Mouse (Mus musculus): ENCODE measurements around the gene Glis3. TPM values are rescaled to one million over a fixed set of nuclear protein-coding genes. Genes with fewer than 3 reads are reported as not detected.

Gene Glis3
- total RNA-seq, 4 experiments from 2014 or later, result 25.6 to 29.4 (median 26.0) TPM

DNA sequence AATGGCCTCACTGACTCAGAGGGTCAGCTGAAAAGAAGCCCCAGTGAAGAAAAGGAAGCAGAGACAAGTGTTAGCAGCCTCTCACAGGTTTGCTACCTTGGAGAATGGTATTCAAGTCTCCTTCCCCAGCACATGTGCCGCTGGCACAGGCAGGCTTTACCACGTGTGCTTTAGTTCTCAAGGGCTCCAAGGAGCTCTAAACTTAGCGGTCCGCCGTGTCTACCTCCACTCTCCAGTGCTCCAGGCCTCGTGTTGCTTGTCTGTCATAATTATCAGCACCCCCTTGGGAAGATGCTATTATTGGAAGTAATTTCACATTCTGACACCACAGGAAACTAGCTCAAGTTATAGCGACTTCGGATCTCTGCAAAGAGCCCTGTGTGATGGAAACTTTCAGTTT, 344.0 kb downstream of the Glis3 start:
- no peak for DNase-seq (ENCODE audit: low spot score in 2 of 2)

- DNase-seq (ENCODE audit: low spot score in 2 of 2), result no peak
These were observed 346.7 kb downstream of the Glis3 start for GRCm38 (mm10) chr19:28333007-28333766.

DNA sequence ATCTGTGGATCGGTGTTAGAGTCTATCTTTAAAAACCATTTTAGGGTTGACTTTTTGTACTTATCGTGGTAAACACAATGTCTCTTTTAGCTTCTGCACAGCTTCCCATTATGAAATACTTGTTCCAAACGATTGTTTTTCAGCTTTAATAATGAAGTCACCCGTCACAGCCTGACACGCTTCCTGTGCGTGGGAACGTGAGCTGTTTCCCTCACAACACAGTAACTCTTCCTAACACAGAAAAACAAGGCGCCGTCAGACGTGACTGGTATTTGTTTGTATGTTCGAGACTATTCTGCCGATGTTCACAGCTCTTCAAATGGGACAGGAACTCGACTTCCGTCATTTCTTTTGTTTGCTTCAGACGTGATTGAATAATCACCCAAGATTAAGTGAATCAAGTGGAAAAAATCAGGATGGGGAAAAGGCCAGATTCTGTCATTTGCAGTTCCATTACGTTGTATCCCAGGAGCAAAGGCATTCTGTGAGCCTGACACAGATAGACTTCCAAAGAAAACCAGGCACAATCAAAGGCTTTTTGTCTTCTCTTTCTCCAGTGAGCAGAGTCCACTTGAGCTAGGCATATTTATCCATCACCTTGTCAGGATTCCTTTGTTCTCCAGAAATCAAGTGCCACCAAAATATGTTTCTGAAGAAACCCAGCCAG, 351.3 kb downstream of the Glis3 start:
- DNase-seq (ENCODE audit: low spot score in 2 of 2), result peak; percentile 14 to 31

DNA sequence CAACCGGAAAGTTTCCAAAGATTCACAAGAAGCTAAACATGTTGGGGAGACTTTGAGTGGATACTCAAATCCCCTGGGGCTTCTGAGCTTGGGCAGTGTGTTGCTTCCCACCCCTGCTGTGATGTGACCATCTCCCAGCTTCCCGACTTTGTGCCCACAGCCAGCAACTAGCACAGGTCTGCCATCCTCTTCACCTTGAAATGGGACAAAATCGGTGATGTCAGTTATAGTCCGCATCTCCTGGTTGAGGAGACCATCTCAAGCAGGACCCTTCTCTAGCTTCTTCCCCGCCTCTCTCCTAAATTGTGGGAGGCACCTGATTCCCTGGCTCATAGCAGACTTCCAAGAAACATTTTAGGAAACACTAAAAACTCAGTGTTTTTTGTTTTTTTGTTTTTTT, 352.3 kb downstream of the Glis3 start:
- DNase-seq (ENCODE audit: low spot score in 2 of 2), result no peak

GRCm38 (mm10) chr19:28306036-28306435, 373.8 kb downstream of the Glis3 start:
- DNase-seq (ENCODE audit: low spot score in 2 of 2), result no peak

GRCm38 (mm10) chr19:28305510-28305909, 374.4 kb downstream of the Glis3 start:
- DNase-seq (ENCODE audit: low spot score in 2 of 2), result no peak

GRCm38 (mm10) chr19:28302831-28303242, 377.0 kb downstream of the Glis3 start:
- no peak for DNase-seq (ENCODE audit: low spot score in 2 of 2)

- no peak for DNase-seq (ENCODE audit: low spot score in 2 of 2)
These were observed 379.7 kb downstream of the Glis3 start for GRCm38 (mm10) chr19:28300226-28300625.

DNA sequence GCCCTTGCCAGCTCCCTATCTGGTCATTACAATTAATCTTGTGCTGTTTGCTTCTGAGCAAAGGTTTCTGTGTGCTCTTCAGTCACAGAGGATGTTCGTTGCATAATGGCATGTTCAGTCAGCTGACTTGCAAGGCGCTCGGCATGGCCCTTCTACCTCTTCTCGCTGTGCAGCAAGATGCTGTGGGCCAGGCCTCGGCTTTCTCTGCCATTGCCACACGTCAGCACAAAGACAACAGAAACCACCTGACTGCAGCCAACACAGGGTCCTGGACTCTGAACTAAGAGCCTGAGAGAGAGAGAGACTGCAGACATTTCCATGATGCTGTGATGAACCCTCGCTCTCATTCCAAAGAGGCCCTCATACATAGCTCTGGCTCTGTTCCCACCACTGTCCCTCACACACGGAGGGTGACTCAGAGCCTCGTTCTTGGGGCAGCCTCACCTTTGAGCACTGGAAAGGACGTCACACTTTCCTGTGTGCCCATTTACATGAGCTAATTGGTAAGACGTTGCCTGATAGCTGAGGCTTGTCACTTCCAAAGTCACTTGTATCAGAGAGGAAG, 380.6 kb downstream of the Glis3 start:
- DNase-seq (ENCODE audit: low spot score in 2 of 2), result peak in 1 of 2 experiments; percentile 23

GRCm38 (mm10) chr19:28298669-28299068, 381.2 kb downstream of the Glis3 start:
- peak; percentile 74 to 77 for DNase-seq (ENCODE audit: low spot score in 2 of 2)

DNA sequence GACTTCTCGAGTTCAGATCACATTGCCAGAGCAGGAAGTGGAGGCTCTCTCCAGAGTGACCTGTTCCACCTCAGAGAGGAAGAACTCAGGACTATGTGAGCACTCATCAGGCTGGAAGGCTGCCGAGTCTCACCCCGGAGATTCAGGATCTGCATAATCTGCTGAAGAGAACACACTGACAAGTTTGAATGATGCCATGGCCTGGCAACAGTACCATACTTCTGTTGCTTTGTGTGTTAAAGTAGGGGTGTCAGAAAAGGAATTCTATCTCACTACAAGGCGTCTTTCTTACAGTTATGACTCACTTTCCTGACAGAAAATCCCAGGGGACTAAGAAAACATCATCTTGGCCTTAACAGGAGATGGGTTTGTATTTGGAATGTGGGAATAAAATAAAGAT, 388.3 kb downstream of the Glis3 start:
- DNase-seq (ENCODE audit: low spot score in 2 of 2), result no peak

DNA sequence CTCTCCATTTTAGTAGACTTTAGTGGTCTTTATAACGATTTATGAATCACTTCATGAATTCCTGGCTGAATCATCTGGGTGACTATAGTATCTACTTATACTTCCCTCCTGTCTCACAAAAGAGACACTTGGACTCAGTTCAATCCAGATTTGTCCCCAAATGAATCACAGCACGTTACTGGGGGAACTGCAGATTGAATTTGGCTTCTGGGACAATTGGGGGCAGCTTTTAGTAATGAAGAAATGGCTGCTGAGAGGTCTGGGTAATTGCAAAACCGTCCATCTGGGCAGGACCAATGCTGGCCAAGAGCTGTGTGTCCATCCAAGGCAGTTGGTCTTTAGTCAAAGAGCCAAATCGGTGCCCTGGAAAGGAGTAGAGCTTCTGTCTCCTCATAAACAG, 390.4 kb downstream of the Glis3 start:
- peak; percentile 15 to 16 for DNase-seq (ENCODE audit: low spot score in 2 of 2)

- DNase-seq (ENCODE audit: low spot score in 2 of 2), result no peak
These were observed 392.4 kb downstream of the Glis3 start for GRCm38 (mm10) chr19:28287431-28287830.

DNA sequence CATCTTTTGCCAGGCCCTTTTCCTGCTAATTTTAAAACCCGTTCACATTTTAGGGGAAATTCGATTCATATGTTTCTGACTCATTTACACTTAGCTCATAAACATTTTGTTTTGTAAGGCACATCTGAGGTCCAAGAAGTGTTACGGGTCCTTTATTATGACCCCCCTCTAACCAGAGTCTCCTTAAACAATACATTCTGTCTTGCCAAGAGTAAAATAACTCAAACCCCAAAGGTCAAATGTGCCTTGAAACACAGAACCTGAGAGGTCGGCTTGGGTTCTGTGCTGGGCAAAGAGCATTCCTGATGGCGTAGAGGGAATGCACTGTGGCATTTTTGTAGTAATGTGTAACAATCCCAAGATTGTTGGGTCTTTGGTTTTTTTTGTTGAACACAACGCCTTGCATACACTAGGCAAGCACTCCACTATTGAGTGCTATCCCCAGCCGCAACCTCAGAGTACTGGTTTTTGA, 395.7 kb downstream of the Glis3 start:
- no peak for DNase-seq (ENCODE audit: low spot score in 2 of 2)

- no peak for DNase-seq (ENCODE audit: low spot score in 2 of 2)
These were observed 396.4 kb downstream of the Glis3 start for GRCm38 (mm10) chr19:28283241-28284097.

DNA sequence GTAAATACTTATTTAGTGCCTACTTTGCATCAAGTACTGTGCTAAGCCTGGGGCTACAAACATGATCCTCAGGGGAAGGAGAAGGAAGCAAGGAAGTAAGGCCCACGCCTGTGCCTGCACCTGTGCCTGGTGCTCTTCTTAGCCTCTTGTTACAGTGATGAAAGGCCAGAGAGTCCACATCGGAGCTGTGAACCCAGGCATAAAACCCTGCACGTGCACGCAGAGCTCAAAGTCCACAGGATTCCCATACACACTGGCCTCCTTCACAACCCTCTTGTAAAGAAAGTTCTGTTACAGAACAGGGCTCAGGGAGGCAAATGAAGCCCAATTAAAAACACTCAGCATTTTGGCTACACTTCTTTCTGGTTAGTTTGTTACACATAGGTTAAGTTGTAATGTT, 398.5 kb downstream of the Glis3 start:
- DNase-seq (ENCODE audit: low spot score in 2 of 2), result no peak

GRCm38 (mm10) chr19:28277104-28277503, 402.8 kb downstream of the Glis3 start:
- no peak for DNase-seq (ENCODE audit: low spot score in 2 of 2)

- no peak for DNase-seq (ENCODE audit: low spot score in 2 of 2)
These were observed 405.4 kb downstream of the Glis3 start for GRCm38 (mm10) chr19:28274501-28274900.

- no peak for DNase-seq (ENCODE audit: low spot score in 2 of 2)
These were observed 405.9 kb downstream of the Glis3 start for GRCm38 (mm10) chr19:28273946-28274345.

GRCm38 (mm10) chr19:28266850-28267249, 413.0 kb downstream of the Glis3 start:
- DNase-seq (ENCODE audit: low spot score in 2 of 2), result no peak

- DNase-seq (ENCODE audit: low spot score in 2 of 2), result no peak
These were observed 414.1 kb downstream of the Glis3 start for GRCm38 (mm10) chr19:28265776-28266175.
